Mouse (Mus musculus): Measurements from ENCODE around the gene Ncoa5. TPM values are rescaled to one million over a fixed set of nuclear protein-coding genes. Genes with fewer than 3 reads are reported as not detected.

Gene Ncoa5
- polyA plus RNA-seq, 1 experiment from 2014 or later = 144 TPM

DNA sequence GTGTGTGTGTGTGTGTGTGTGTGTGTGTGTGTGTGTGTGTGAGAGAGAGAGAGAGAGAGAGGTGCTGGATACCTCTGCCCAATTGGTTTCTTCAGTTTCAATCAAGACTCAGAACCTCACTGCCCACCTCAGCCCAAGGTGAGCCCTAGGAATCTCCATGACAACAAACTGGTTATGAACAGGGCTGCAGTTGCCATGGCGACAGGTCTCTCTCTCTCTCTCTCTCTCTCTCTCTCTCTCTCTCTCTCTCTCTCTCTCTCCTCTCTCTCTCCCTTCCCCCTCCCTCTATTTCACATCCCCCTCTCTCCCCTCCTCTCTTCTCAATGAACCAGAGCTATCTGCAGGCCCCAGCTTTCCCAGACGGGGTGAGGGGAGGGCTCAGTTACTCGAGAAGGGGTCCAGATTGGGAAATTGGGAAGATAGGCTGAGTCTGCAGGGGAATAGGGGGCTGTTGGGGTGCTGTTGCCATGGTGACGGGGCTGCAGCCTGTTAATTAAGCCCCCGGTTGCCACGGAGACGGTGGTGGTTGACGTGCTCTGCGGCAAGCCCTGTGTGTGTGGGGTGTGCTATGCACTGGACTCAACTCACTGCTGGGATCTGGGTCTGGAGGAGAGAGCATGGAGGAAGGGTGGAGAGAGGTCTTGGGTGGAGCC is 70.3 kb downstream of the Ncoa5 start:
- H3K27me3 ChIP-seq = peaks cover 37% of the 10 kb centered on the region
- WGBS = 23% methylated on average over 9 of the region's 9 CpGs
- no peak overlapping the region for H3K9ac ChIP-seq
- peak; percentile 76 for ATAC-seq (ENCODE audit: low FRiP score)
- H3K36me3 ChIP-seq (replicated peaks) = no peaks in the 10 kb centered on the region
- H3K27ac ChIP-seq = peak overlapping the region; percentile 74
- peaks cover 67% of the 10 kb centered on the region for H3K4me1 ChIP-seq
- peak overlapping the region; percentile 39 for H3K4me2 ChIP-seq
- H3K9me3 ChIP-seq = no peaks in the 10 kb centered on the region
- H3K4me3 ChIP-seq (replicated peaks) = no peak overlapping the region

DNA sequence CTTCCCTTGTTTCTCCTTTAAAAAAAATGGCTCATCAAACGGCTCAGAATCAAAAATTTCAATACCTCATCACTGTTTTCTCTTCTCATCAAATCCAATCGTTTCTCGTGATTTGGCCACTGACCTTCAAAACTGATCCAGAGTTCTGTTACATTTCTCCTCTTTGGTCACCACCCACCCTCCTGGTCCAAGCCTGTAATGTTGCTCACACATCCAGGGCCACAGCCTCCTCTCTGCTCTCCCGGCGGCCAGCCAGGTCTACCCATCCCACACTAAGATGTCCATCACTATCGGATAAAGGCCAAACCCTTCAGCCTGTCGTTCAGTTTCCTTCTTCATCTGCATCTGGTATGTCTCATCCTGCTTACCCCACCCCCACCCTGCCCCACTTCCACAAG is 72.5 kb downstream of the Ncoa5 start:
- WGBS = 54% methylated on average over 7 of the region's 7 CpGs
- H3K4me2 ChIP-seq = no peak overlapping the region
- H3K9me3 ChIP-seq = 0 out of 2 replicates have a peak, but pooled peaks cover 3% of the 10 kb centered on the region
- no peak overlapping the region for H3K9ac ChIP-seq
- H3K36me3 ChIP-seq (replicated peaks) = no peaks in the 10 kb centered on the region
- no peak overlapping the region for H3K27ac ChIP-seq
- no peak overlapping the region for H3K4me3 ChIP-seq (replicated peaks)
- peaks cover 21% of the 10 kb centered on the region for H3K27me3 ChIP-seq
- ATAC-seq (ENCODE audit: low FRiP score) = no peak
- H3K4me1 ChIP-seq = peaks cover 45% of the 10 kb centered on the region

DNA sequence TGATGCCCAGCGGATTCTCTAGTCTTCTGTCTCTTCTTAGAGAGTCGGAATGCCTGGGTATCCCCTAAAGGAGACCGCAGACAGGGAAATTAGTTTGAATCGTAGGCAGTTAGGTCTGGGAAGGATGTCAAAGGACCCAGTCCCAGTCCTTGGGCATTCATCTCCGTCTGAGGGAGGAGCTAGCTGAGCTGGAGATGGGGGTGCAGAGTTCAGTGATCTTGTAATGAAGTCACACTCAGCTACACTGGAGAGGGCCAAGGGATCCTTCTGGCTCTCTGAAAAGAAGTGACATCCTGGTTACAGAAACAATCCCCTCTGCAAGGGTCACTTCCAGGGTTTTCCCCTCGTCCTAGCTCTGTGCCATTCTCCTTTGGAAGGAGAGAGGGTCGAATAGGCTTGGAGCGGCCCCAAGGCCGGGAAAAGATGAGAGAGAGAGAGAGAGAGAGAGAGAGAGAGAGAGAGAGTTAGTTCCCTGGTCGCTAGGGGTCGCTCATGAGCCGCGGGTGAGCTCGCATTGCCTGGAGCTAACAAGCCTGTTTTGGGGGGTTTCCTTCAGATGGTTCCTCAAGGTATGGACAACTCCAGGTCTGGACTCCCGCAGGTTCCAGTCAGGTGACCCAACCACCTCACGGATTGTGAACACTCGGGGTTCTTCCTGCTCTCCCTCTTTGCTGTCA is 73.0 kb downstream of the Ncoa5 start:
- H3K9me3 ChIP-seq = 0 out of 2 replicates have a peak, but pooled peaks cover 3% of the 10 kb centered on the region
- 0 out of 2 replicates have a peak overlapping the region, but pooled peaks have one; percentile 13 for H3K27ac ChIP-seq
- H3K27me3 ChIP-seq = peaks cover 21% of the 10 kb centered on the region
- peak overlapping the region; percentile 63 for H3K4me2 ChIP-seq
- no peak overlapping the region for H3K9ac ChIP-seq
- no peak for ATAC-seq (ENCODE audit: low FRiP score)
- 9% methylated on average over 17 of the region's 17 CpGs for WGBS
- H3K4me1 ChIP-seq = peaks cover 42% of the 10 kb centered on the region
- H3K36me3 ChIP-seq (replicated peaks) = no peaks in the 10 kb centered on the region
- H3K4me3 ChIP-seq (replicated peaks) = peak overlapping the region; percentile 63

DNA sequence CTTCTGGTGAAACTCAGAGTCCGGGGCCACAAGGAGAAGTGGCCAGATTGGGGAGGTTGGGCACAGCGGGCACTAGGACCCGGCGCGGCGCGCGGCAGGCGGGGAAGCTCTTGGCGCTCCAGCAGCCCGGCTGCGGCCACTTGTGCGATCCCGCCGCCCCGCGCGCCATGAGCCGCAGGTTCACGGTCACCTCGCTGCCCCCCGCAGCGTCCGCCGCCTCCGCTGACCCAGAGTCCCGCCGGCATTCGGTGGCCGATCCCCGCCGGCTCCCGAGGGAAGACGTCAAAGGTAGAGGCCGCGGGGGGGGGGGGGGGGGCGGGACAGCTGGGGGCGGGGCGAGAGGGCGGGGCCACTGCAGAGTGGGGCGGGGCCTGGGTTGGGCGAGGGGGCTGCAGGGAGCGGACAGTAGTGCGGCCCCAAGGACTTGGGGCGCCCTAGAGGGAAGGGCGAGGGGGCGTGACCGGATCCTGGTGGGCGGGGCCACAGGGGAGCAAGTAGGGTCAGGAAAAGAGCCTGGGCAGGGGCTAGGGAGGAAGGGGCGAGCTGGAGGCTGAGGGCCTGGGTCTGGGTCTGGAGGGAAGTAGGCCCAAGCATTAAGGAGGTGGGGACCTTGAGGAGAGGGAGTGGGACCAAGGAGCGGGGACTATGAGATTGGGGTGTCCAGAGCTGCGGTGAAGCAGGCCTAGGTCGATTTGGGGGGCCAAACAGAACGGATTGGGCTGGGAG is 73.8 kb downstream of the Ncoa5 start, which contains the start of gene Slc12a5:
TSS of gene Slc12a5 (plus strand) at position 87 of the 726 bp plus-strand sequence.
- WGBS = under 1% methylated on average over 33 of the region's 54 CpGs
- peak within 1 kb of the TSS; percentile 46; the same call in 1 of the 2 replicates for H3K27ac ChIP-seq
- no peaks in the 10 kb centered on the region for H3K36me3 ChIP-seq (replicated peaks)
- peak within 1 kb of the TSS; percentile 63 for H3K4me2 ChIP-seq
- ATAC-seq (ENCODE audit: low FRiP score) = peak; percentile 64
- 0 out of 2 replicates have a peak, but pooled peaks cover 3% of the 10 kb centered on the region for H3K9me3 ChIP-seq
- H3K27me3 ChIP-seq = peaks cover 14% of the 10 kb centered on the region
- H3K4me3 ChIP-seq (replicated peaks) = peak within 1 kb of the TSS; percentile 63
- H3K9ac ChIP-seq = peak within 1 kb of the TSS; percentile 64
- peaks cover 42% of the 10 kb centered on the region for H3K4me1 ChIP-seq

DNA sequence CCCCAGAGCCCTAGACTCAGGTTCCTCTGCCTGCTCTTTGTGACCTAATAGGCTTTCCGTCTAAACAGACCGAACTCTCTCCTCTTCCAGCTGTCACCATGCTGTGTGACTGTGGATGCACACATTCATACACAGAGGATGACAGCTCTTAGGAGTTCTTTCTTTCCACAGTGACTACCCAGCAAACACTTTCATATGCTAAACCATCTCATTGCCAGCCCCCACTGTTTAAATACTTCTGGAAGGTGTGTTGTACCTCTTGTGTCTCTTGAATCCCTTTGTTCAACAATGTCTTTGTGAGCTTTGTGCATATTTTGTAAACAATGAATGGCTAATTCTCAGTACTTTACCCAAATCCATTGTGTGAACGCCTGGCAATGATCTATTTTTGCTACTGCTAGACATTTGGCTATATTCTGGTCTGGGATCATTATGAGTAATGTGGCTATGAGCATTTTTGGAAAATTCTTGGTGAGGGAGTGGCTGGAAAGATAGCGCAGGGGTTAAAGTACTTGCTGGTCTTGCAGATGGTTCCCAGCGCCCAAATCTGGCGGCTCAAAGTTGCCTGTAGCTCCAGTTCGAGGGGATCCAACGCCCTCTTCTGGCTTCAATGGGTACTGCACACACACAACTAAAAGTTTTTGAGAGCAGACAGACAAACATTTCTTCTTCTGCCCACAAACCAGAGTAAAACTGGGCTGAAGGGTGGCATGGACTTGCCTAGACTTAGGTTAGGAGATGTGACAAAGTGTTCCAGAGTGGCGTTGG is 76.9 kb downstream of the Ncoa5 start:
- H3K36me3 ChIP-seq (replicated peaks) = no peaks in the 10 kb centered on the region
- WGBS = 71% methylated on average over 9 of the region's 9 CpGs
- 0 out of 2 replicates have a peak, but pooled peaks cover 3% of the 10 kb centered on the region for H3K9me3 ChIP-seq
- no peak overlapping the region for H3K4me2 ChIP-seq
- H3K9ac ChIP-seq = no peak overlapping the region
- H3K4me1 ChIP-seq = peaks cover 22% of the 10 kb centered on the region
- H3K27me3 ChIP-seq = peaks cover 33% of the 10 kb centered on the region
- no peak for ATAC-seq (ENCODE audit: low FRiP score)
- H3K4me3 ChIP-seq (replicated peaks) = no peak overlapping the region
- H3K27ac ChIP-seq = no peak overlapping the region

DNA sequence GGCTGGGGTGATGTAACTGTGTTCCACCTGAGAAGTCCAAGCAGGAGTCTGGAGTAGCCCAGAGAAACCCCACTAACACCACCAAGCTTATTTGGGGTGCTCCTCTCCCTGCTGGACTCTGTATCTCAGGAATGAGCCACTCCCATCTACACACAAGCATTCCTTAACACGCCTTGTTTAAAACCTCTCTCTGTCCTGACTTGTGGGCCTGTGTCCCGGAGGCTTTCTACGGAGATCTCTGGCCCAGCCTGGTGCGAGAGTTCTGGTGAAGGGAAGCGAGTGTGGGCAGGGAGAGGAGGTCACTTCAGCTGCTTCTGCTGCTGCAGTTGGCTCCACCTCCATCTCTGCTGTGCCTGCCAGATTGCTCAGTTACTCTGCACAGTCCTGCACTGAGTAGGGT is 78.5 kb downstream of the Ncoa5 start:
- no peaks in the 10 kb centered on the region for H3K36me3 ChIP-seq (replicated peaks)
- 0 out of 2 replicates have a peak, but pooled peaks cover 3% of the 10 kb centered on the region for H3K9me3 ChIP-seq
- no peak overlapping the region for H3K4me3 ChIP-seq (replicated peaks)
- H3K4me2 ChIP-seq = no peak overlapping the region
- no peak overlapping the region for H3K9ac ChIP-seq
- 79% methylated on average over 5 of the region's 5 CpGs for WGBS
- H3K4me1 ChIP-seq = peaks cover 15% of the 10 kb centered on the region
- no peak overlapping the region for H3K27ac ChIP-seq
- H3K27me3 ChIP-seq = peaks cover 48% of the 10 kb centered on the region
- ATAC-seq (ENCODE audit: low FRiP score) = no peak

DNA sequence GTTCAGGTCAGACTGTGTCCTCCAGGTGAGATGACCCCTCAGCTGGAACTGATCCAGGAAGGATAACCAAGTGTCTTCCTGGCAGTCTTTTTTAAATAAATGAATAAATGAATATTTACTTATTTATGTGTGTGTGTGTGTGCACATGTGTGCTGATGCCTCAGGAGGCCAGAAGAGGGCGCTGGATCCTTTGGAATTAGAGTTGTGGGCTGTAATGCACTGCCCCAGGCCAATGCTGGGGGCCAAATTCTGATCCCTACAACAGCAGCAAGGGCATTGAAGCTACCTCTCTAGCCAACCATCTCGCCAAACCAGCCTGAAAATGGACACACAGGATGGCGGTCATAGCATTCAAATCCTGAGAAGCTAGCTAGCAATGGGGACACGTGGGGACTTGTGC is 78.9 kb downstream of the Ncoa5 start:
- H3K27me3 ChIP-seq = peaks cover 53% of the 10 kb centered on the region

DNA sequence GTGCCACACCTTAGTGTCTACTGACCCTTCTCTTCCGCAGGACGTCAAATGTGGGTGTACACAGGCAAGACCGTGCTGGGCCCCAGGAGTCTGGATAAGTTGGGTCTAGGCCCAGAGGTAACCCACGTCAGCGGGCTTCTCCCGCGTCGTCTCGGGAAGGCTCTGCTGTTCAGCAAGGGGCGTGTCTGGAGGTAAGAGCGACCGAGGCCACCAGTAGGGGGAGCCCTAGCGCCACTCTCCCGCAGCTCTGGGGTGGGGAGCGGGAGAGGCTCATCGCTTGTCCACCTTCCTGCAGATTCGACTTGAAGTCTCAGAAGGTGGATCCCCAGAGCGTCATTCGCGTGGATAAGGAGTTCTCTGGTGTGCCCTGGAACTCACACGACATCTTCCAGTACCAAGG is 81.4 kb downstream of the Ncoa5 start:
- Histone ChIP-seq H3K27ac (no peak overlapping the region), H3K4me3 (replicated peaks) (no peak overlapping the region), H3K27me3 (peaks cover 76% of the 10 kb centered on the region), H3K36me3 (replicated peaks) (no peaks in the 10 kb centered on the region), H3K4me1 (peaks cover 18% of the 10 kb centered on the region), H3K9me3 (0 out of 2 replicates have a peak, but pooled peaks cover 3% of the 10 kb centered on the region), H3K4me2 (peak overlapping the region; percentile 24; the same call in 1 of the 2 replicates), H3K9ac (no peak overlapping the region)
- 1% methylated on average over 21 of the region's 21 CpGs for WGBS
- peak; percentile 84 for ATAC-seq (ENCODE audit: low FRiP score)

More for the DNA sequence above, 78.9 kb downstream of the Ncoa5 start:
- Histone ChIP-seq H3K27ac (no peak overlapping the region), H3K4me1 (peaks cover 10% of the 10 kb centered on the region), H3K4me3 (replicated peaks) (no peak overlapping the region), H3K9ac (no peak overlapping the region), H3K4me2 (no peak overlapping the region), H3K9me3 (0 out of 2 replicates have a peak, but pooled peaks cover 3% of the 10 kb centered on the region), H3K36me3 (replicated peaks) (no peaks in the 10 kb centered on the region)
- WGBS = 72% methylated on average over 4 of the region's 4 CpGs
- ATAC-seq (ENCODE audit: low FRiP score) = no peak

DNA sequence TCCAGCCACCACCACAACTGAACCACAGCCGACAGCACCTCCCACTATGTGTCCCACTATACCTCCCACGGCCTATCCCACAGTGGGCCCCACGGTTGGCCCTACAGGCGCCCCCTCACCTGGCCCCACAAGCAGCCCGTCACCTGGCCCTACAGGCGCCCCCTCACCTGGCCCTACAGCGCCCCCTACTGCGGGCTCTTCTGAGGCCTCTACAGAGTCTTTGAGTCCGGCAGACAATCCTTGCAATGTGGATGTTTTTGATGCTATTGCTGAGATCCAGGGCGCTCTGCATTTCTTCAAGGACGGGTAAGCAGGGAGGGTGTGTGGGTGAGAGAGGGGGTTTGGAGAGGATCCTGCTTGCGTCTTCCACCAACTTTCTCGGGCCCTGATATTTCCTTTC is 82.2 kb downstream of the Ncoa5 start:
- WGBS = 39% methylated on average over 13 of the region's 13 CpGs

DNA sequence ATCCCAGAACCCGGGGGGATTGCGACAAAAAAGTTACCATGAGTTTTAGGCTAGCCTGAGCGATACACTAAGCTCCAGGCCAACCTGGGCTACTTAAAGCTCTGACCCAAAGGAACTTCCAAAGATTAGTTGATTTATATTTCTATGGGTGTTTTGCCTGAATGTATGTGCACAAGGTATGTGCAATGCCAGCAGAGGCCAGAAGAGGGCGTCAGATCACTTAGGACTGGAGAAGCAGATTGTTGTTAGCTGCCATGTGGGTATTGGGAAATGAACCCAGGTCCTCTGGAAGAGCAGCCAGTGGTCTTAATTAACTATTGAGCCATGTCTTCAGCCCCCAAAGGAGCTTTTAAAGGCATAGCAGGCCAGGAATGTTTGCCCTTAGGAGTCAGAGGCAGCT is 82.9 kb downstream of the Ncoa5 start:
- H3K4me1 ChIP-seq = peaks cover 21% of the 10 kb centered on the region
- no peaks in the 10 kb centered on the region for H3K36me3 ChIP-seq (replicated peaks)
- ATAC-seq (ENCODE audit: low FRiP score) = no peak
- H3K27ac ChIP-seq = no peak overlapping the region
- peaks cover 83% of the 10 kb centered on the region for H3K27me3 ChIP-seq
- H3K9me3 ChIP-seq = no peaks in the 10 kb centered on the region
- no peak overlapping the region for H3K4me3 ChIP-seq (replicated peaks)
- H3K9ac ChIP-seq = no peak overlapping the region
- no peak overlapping the region for H3K4me2 ChIP-seq
- 82% methylated on average over 4 of the region's 4 CpGs for WGBS

More for the DNA sequence above, 82.2 kb downstream of the Ncoa5 start:
- Histone ChIP-seq H3K36me3 (replicated peaks) (no peaks in the 10 kb centered on the region), H3K9me3 (no peaks in the 10 kb centered on the region), H3K4me1 (peaks cover 21% of the 10 kb centered on the region), H3K9ac (no peak overlapping the region), H3K4me2 (no peak overlapping the region), H3K27ac (no peak overlapping the region), H3K4me3 (replicated peaks) (no peak overlapping the region), H3K27me3 (peaks cover 80% of the 10 kb centered on the region)
- no peak for ATAC-seq (ENCODE audit: low FRiP score)

DNA sequence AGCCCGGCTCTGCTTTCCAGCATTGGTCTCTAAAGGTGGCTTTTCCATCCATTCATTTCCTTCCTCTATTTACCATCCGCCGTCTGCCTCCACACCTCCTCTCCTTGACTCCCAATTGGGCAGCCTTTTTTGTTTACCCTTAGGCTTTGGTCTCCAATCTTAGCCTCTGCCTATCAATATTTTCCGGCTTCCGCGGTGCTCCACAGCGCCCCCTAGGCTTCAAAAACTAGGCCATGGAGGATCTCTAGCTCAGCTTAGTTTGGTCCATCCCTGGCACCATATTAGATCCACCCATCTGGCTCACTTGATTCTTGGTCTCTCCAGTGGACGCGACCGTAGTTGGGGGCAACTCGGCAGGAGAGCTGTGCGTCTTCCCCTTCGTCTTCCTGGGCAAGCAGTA is 84.2 kb downstream of the Ncoa5 start:
- no peak for ATAC-seq (ENCODE audit: low FRiP score)
- Histone ChIP-seq H3K9ac (no peak overlapping the region), H3K4me2 (no peak overlapping the region), H3K27ac (no peak overlapping the region), H3K27me3 (peaks cover 91% of the 10 kb centered on the region), H3K4me1 (peaks cover 21% of the 10 kb centered on the region), H3K36me3 (replicated peaks) (no peaks in the 10 kb centered on the region), H3K4me3 (replicated peaks) (no peak overlapping the region), H3K9me3 (no peaks in the 10 kb centered on the region)
- 26% methylated on average over 13 of the region's 13 CpGs for WGBS
